Mouse (Mus musculus) E14TG2a.4 (cell line): ENCODE measurements at regions not wholly inside any gene's neighbourhood (a gene's known extent, or its start where the extent isn't known, plus 50 kb on each side); places are given as distances from the start of the nearest gene placed in this dataset.

Experiments used
- H3K27me3 ChIP-seq: 2 replicates; pipeline ENCODE4 v1.6.1; 2014; ENCODE audit warnings: low read length, control low read depth; ENCODE audit not compliant: insufficient read depth
- H3K36me3 ChIP-seq: 2 replicates; pipeline ENCODE4 v1.6.1; 2014; ENCODE audit warnings: low read length, control low read depth; ENCODE audit not compliant: insufficient read depth
- H3K4me1 ChIP-seq: replicated peaks from 2 replicates; pipeline ENCODE4 v1.6.1; 2014; ENCODE audit warnings: low read depth, low read length, control low read depth
- H3K4me3 ChIP-seq: replicated peaks from 2 replicates; pipeline ENCODE4 v1.5.1; 2014; ENCODE audit warnings: mild to moderate bottlenecking, low read length
- H3K9me3 ChIP-seq: 2 replicates; pipeline ENCODE4 v1.6.1; 2014; ENCODE audit warnings: low read length, control low read depth
- CTCF ChIP-seq: conservative IDR thresholded peaks from 2 replicates; pipeline ENCODE4 v1.5.1; 2014; ENCODE audit warnings: low read length
- NANOG ChIP-seq: IDR thresholded peaks from 2 replicates; pipeline ENCODE4 v1.6.1; 2014; ENCODE audit warnings: borderline replicate concordance, low read length, mixed read lengths
- POU5F1 ChIP-seq: IDR thresholded peaks from 2 replicates; pipeline ENCODE4 v1.6.1; 2014; ENCODE audit warnings: low read length, borderline replicate concordance

DNA sequence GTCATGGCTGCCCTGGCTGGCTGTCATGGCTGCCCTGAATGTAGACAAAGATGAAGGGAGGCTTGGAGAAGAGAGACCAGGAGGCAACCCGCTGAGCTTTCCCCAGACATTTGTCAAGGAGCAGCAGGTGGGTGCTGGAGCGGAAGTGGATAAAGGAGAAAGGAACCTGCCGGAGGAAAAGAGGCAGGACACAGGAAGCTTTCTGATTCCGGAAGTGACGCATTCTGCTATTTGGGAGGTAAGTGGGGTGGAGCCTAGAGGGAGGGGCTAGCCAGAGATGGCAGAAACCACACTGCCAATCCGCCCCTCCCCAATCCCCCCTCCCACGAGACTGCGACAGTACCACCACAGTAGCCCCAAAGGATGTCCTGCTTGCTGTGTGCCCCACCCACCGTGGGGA is 80.1 kb downstream of the Gm572 start:
- H3K4me1 ChIP-seq = peaks cover 69% of the 10 kb centered on the region
- TF ChIP-seq NANOG (no peak), POU5F1 (no peak), CTCF (no peak)
- no peaks in the 10 kb centered on the region for H3K9me3 ChIP-seq
- H3K36me3 ChIP-seq = no peaks in the 10 kb centered on the region
- H3K27me3 ChIP-seq = no peaks in the 10 kb centered on the region
- peak overlapping the region; percentile 76 for H3K4me3 ChIP-seq

GRCm38 (mm10) chr4:148723934-148724719 is 80.1 kb upstream of the Casz1 start:
- TF ChIP-seq POU5F1 (no peak), CTCF (no peak), NANOG (no peak)
- no peaks in the 10 kb centered on the region for H3K27me3 ChIP-seq
- no peaks in the 10 kb centered on the region for H3K9me3 ChIP-seq
- H3K36me3 ChIP-seq = no peaks in the 10 kb centered on the region
- H3K4me3 ChIP-seq = peak overlapping the region; percentile 76
- peaks cover 73% of the 10 kb centered on the region for H3K4me1 ChIP-seq

GRCm38 (mm10) chr4:148728800-148729199 is 75.4 kb upstream of the Casz1 start:
- H3K36me3 ChIP-seq = no peaks in the 10 kb centered on the region
- H3K27me3 ChIP-seq = no peaks in the 10 kb centered on the region
- no peak for TF ChIP-seq POU5F1
- no peak for TF ChIP-seq NANOG
- no peak for TF ChIP-seq CTCF

GRCm38 (mm10) chr4:148731586-148731985 is 72.6 kb upstream of the Casz1 start:
- TF ChIP-seq POU5F1 = no peak
- TF ChIP-seq CTCF = peak; percentile 7; the same call in 1 of the 2 replicates
- no peak for TF ChIP-seq NANOG
- Histone ChIP-seq H3K27me3 (peaks cover 2% of the 10 kb centered on the region; the same call in 1 of the 2 replicates), H3K4me3 (no peak overlapping the region), H3K36me3 (no peaks in the 10 kb centered on the region), H3K9me3 (no peaks in the 10 kb centered on the region), H3K4me1 (peaks cover 54% of the 10 kb centered on the region)

More at GRCm38 (mm10) chr4:148728800-148729199, 75.4 kb upstream of the Casz1 start:
- Histone ChIP-seq H3K4me1 (peaks cover 47% of the 10 kb centered on the region), H3K9me3 (no peaks in the 10 kb centered on the region), H3K4me3 (no peak overlapping the region)

- H3K27me3 ChIP-seq = peaks cover 2% of the 10 kb centered on the region; the same call in 1 of the 2 replicates
- H3K9me3 ChIP-seq = no peaks in the 10 kb centered on the region
- H3K36me3 ChIP-seq = no peaks in the 10 kb centered on the region
- peaks cover 61% of the 10 kb centered on the region for H3K4me1 ChIP-seq
- TF ChIP-seq POU5F1 (no peak), NANOG (no peak), CTCF (no peak)
- peak overlapping the region; percentile 60; the same call in 1 of the 2 replicates for H3K4me3 ChIP-seq
Measured at GRCm38 (mm10) chr4:148734061-148734460, 70.2 kb upstream of the Casz1 start.

DNA sequence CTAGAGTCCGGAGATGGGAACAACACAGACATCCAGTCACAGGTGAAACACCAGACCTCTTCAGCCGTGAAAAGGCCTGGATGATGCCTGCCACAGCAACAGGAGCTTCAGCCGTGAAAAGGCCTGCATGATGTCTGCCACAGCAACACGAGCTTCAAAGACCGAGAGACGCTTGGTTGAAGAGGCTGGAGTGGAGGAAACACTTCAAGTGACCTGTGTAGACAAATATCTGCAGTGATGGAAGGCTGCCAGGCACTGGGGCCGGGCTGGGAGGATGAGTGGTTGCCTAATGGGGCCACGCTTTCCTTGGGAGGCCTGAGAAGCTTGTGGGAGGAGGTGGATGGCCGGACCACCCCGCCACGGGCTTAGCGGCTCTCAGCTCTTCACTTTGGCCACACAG is 69.7 kb upstream of the Casz1 start:
- Histone ChIP-seq H3K27me3 (peaks cover 2% of the 10 kb centered on the region; the same call in 1 of the 2 replicates), H3K36me3 (no peaks in the 10 kb centered on the region), H3K9me3 (no peaks in the 10 kb centered on the region), H3K4me1 (peaks cover 66% of the 10 kb centered on the region), H3K4me3 (peak overlapping the region; percentile 60)
- no peak for TF ChIP-seq CTCF
- no peak for TF ChIP-seq POU5F1
- no peak for TF ChIP-seq NANOG

- Histone ChIP-seq H3K36me3 (no peaks in the 10 kb centered on the region), H3K9me3 (no peaks in the 10 kb centered on the region), H3K4me1 (peaks cover 90% of the 10 kb centered on the region), H3K27me3 (peaks cover 2% of the 10 kb centered on the region; the same call in 1 of the 2 replicates), H3K4me3 (peak overlapping the region; percentile 64)
- TF ChIP-seq NANOG (peak; percentile 80), POU5F1 (peak; percentile 95), CTCF (0 out of 2 replicates have a peak, but pooled peaks have one; percentile 4)
Measured at GRCm38 (mm10) chr4:148738601-148739530, 65.4 kb upstream of the Casz1 start.
